Mouse (Mus musculus): Measurements from ENCODE around the gene Casc1. TPM values are rescaled to one million over a fixed set of nuclear protein-coding genes. Genes with fewer than 3 reads are reported as not detected.

Gene Casc1
- polyA plus RNA-seq, 2 experiments: 0.41 to 0.93 TPM

DNA sequence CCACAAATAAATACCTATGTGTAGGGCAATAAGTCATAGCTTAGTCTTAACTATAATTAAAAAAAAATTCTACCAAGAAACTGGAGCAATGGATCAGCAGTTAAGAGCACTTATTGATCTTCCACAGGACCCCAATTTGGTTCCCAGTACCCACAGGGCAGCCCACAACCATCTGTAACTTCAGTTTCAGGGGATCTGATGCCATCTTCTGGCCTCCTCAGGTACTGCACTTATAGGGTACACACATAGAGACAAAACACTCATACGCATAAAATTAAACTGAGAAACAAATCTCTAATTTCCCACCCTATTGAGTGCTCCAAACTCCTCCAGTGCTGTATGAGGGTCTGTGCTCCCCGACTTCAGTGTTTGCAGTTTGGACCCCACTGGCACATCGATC, 83.2 kb downstream of the Casc1 start:
- WGBS: 97% methylated on average over 3 of the region's 3 CpGs
- no peak overlapping the region for H3K9ac ChIP-seq (ENCODE audit: low read depth, low read length, severe bottlenecking)
- H3K4me2 ChIP-seq (replicated peaks; ENCODE audit: low read depth, low read length, severe bottlenecking): no peak overlapping the region
- no peak for TF ChIP-seq POLR2A (IDR thresholded peaks at IDR 0.05; ENCODE audit: borderline replicate concordance, extremely low read depth, insufficient read depth, insufficient read length)
- H3K9me3 ChIP-seq (ENCODE audit: control insufficient read depth, low read length): no peaks in the 10 kb centered on the region
- no peak overlapping the region for H3K4me3 ChIP-seq (replicated peaks; ENCODE audit: low read length)
- no peaks in the 10 kb centered on the region for H3K27me3 ChIP-seq (ENCODE audit: control insufficient read depth, insufficient read depth, low read length)
- DNase-seq (ENCODE audit: low spot score) (no peak), ATAC-seq (ENCODE audit: low FRiP score, low read depth) (no peak)
- H3K36me3 ChIP-seq (ENCODE audit: control insufficient read depth, insufficient read depth, low read length): no peaks in the 10 kb centered on the region
- H3K27ac ChIP-seq (replicated peaks; ENCODE audit: low read depth, low read length): no peak overlapping the region
- H3K4me1 ChIP-seq (ENCODE audit: control insufficient read depth, insufficient read depth, low read length): no peaks in the 10 kb centered on the region

DNA sequence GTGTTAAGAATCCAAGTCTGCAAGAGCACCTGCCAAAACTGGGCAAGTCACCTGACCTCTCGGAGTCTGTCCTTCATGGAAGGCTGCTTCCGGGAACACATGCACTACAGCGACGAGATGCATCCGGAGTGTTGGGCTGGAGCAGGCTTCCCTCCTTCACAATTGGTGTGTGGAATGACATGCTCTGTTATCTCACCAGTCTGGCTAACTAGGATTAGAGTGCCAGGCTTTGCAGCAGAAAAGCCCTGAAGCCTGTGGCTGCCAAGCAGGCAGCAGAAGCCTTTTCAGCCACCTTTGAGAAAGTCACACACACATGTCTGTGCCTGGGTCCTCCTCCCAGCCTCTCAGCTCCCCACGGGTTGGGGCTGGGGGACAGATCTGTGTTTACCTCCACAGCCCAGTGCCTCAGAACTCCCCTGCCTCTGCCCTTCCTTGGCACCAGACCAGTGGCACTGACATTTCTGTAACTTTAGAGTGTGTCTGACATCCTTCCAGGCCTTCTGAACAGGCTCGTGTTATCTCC, 85.2 kb downstream of the Casc1 start:
- Histone ChIP-seq H3K4me1 (ENCODE audit: control insufficient read depth, insufficient read depth, low read length) (peaks cover 6% of the 10 kb centered on the region; the same call in 1 of the 2 replicates), H3K9ac (ENCODE audit: low read depth, low read length, severe bottlenecking) (no peak overlapping the region), H3K27ac (replicated peaks; ENCODE audit: low read depth, low read length) (no peak overlapping the region), H3K9me3 (ENCODE audit: control insufficient read depth, low read length) (no peaks in the 10 kb centered on the region), H3K36me3 (ENCODE audit: control insufficient read depth, insufficient read depth, low read length) (no peaks in the 10 kb centered on the region), H3K4me2 (replicated peaks; ENCODE audit: low read depth, low read length, severe bottlenecking) (no peak overlapping the region), H3K27me3 (ENCODE audit: control insufficient read depth, insufficient read depth, low read length) (no peaks in the 10 kb centered on the region), H3K4me3 (replicated peaks; ENCODE audit: low read length) (no peak overlapping the region)
- no peak for ATAC-seq (ENCODE audit: low FRiP score, low read depth)
- WGBS: 63% methylated on average over 7 of the region's 7 CpGs
- DNase-seq (ENCODE audit: low spot score): no peak
- TF ChIP-seq POLR2A (IDR thresholded peaks at IDR 0.05; ENCODE audit: borderline replicate concordance, extremely low read depth, insufficient read depth, insufficient read length): no peak

Other genes starting within 250 kb of the Casc1 start
- 10.9 and 11.6 TPM in 2 replicates for gene Bcat1, start 134.8 kb downstream of the Casc1 start, polyA plus RNA-seq (2012; rRNA removed)
- gene Bcat1, start 134.8 kb downstream of the Casc1 start, polyA plus RNA-seq (2014; fragmentation: Nextera tagmentation; extraction: Ambion mirVana): 30.4 and 34.0 TPM in 2 replicates
- gene Lrmp, start 95.4 kb downstream of the Casc1 start, polyA plus RNA-seq (2012; rRNA removed): 5.5 TPM in 2 replicates
- gene Lrmp, start 95.4 kb downstream of the Casc1 start, polyA plus RNA-seq (2014; fragmentation: Nextera tagmentation; extraction: Ambion mirVana): 4.3 and 5.5 TPM in 2 replicates
- gene Etfrf1, start 129 bp upstream of the Casc1 start, polyA plus RNA-seq (2012; rRNA removed): 16.6 and 20.1 TPM in 2 replicates
- 29.5 and 29.8 TPM in 2 replicates for gene Etfrf1, start 129 bp upstream of the Casc1 start, polyA plus RNA-seq (2014; fragmentation: Nextera tagmentation; extraction: Ambion mirVana)
- 33.3 and 35.1 TPM in 2 replicates for gene Kras, start 39.2 kb upstream of the Casc1 start, polyA plus RNA-seq (2012; rRNA removed)
- 67.8 and 74.1 TPM in 2 replicates for gene Kras, start 39.2 kb upstream of the Casc1 start, polyA plus RNA-seq (2014; fragmentation: Nextera tagmentation; extraction: Ambion mirVana)